Mouse (Mus musculus) myocyte (in vitro differentiated cells): Measurements from ENCODE around the gene Dhrs2.

ENCODE experiments used
- CEBPB ChIP-seq: IDR thresholded peaks from 2 replicates; pipeline ENCODE4 v1.6.1; 2011; ENCODE audit warnings: mild to moderate bottlenecking, moderate library complexity; ENCODE audit not compliant: poor library complexity, insufficient read depth, severe bottlenecking
- E2F4 ChIP-seq: IDR thresholded peaks from one replicate; pipeline ENCODE4 v1.6.1; 2011; ENCODE audit warnings: mild to moderate bottlenecking, control low read depth, moderate library complexity; ENCODE audit not compliant: insufficient read depth
- MAX ChIP-seq: IDR thresholded peaks from one replicate; pipeline ENCODE4 v1.6.1; 2011; ENCODE audit warnings: low read depth, mild to moderate bottlenecking, control low read depth
- MYOD1 ChIP-seq, 3 experiments: IDR thresholded peaks; one replicate each; pipeline ENCODE4 v1.6.1; 2011; ENCODE audit warnings: control low read depth in 2 of 3, low read depth in 2 of 3, mild to moderate bottlenecking in 2 of 3, moderate library complexity in 1 of 3; ENCODE audit not compliant: insufficient read length in 2 of 3, control insufficient read depth in 1 of 3
- POLR2A ChIP-seq: IDR thresholded peaks from one replicate; pipeline ENCODE4 v1.6.1; 2011; ENCODE audit warnings: low read depth, mild to moderate bottlenecking, control low read depth, moderate library complexity; ENCODE audit not compliant: insufficient read length
- POLR2AphosphoS2 ChIP-seq: IDR thresholded peaks from one replicate; pipeline ENCODE4 v1.6.1; 2011; ENCODE audit warnings: low read depth, control low read depth; ENCODE audit not compliant: insufficient read length
- REST ChIP-seq: IDR thresholded peaks from one replicate; pipeline ENCODE4 v1.6.1; 2011; ENCODE audit warnings: mild to moderate bottlenecking, control low read depth, moderate library complexity; ENCODE audit not compliant: insufficient read depth, insufficient read length
- TCF12 ChIP-seq: IDR thresholded peaks from one replicate; pipeline ENCODE4 v1.6.1; 2011; ENCODE audit warnings: mild to moderate bottlenecking, control low read depth; ENCODE audit not compliant: poor library complexity, insufficient read depth, severe bottlenecking
- TCF3 ChIP-seq: IDR thresholded peaks from one replicate; pipeline ENCODE4 v1.6.1; 2011; ENCODE audit warnings: low read depth, control low read depth; ENCODE audit not compliant: insufficient read length
- USF1 ChIP-seq: IDR thresholded peaks from one replicate; pipeline ENCODE4 v1.6.1; 2011; ENCODE audit warnings: low read depth, mild to moderate bottlenecking, control low read depth, moderate library complexity

- TF ChIP-seq POLR2A (no peak), MAX (no peak), POLR2AphosphoS2 (no peak), CEBPB (no peak), TCF12 (no peak), E2F4 (no peak), USF1 (no peak), MYOD1 (IDR thresholded peaks at IDR 0.05; ENCODE audit: control insufficient read depth in 1 of 3, insufficient read length in 2 of 3, low read depth in 2 of 3) (no peak), REST (no peak), TCF3 (no peak)
Measured at GRCm38 (mm10) chr14:55177274-55177673, 44.5 kb upstream of the Dhrs2 start.
